Mouse (Mus musculus): Measurements from ENCODE around the gene Msl1. TPM values are rescaled to one million over a fixed set of nuclear protein-coding genes. Genes with fewer than 3 reads are reported as not detected.

The Msl1 gene
- polyA plus RNA-seq, 1 experiment: 99.1 TPM

GRCm38 (mm10) chr11:98756711-98757110, 38.6 kb upstream of the Msl1 start:
- no peak for TF ChIP-seq POLR2A (IDR thresholded peaks at IDR 0.05; ENCODE audit: borderline replicate concordance, insufficient read depth, low read length)
- H3K27me3 ChIP-seq (ENCODE audit: control insufficient read depth, insufficient read depth, low read length): no peaks in the 10 kb centered on the region
- 87% methylated on average over 12 of the region's 12 CpGs for whole genome bisulfite sequencing
- H3K4me3 ChIP-seq (replicated peaks; ENCODE audit: insufficient read depth, low read depth, low read length): no peak overlapping the region
- peaks cover 45% of the 10 kb centered on the region for H3K4me1 ChIP-seq (ENCODE audit: control insufficient read depth, insufficient read depth, low read length)
- H3K27ac ChIP-seq (ENCODE audit: insufficient read depth, low read length): peak overlapping the region; percentile 68; the same call in 1 of the 2 replicates
- no peak for DNase-seq

GRCm38 (mm10) chr11:98761939-98762338, 33.4 kb upstream of the Msl1 start:
- TF ChIP-seq POLR2A (IDR thresholded peaks at IDR 0.05; ENCODE audit: borderline replicate concordance, insufficient read depth, low read length) (no peak), CTCF (IDR thresholded peaks at IDR 0.05; ENCODE audit: borderline replicate concordance, insufficient read depth, low read depth, low read length) (no peak)
- H3K4me1 ChIP-seq (ENCODE audit: control insufficient read depth, insufficient read depth, low read length): peaks cover 16% of the 10 kb centered on the region
- no peak overlapping the region for H3K27ac ChIP-seq (ENCODE audit: insufficient read depth, low read length)
- no peak for DNase-seq
- H3K27me3 ChIP-seq (ENCODE audit: control insufficient read depth, insufficient read depth, low read length): no peaks in the 10 kb centered on the region
- WGBS: 82% methylated on average over 4 of the region's 4 CpGs
- no peak overlapping the region for H3K4me3 ChIP-seq (replicated peaks; ENCODE audit: insufficient read depth, low read depth, low read length)

- TF ChIP-seq POLR2A (IDR thresholded peaks at IDR 0.05; ENCODE audit: borderline replicate concordance, insufficient read depth, low read length): no peak
- TF ChIP-seq CTCF (IDR thresholded peaks at IDR 0.05; ENCODE audit: borderline replicate concordance, insufficient read depth, low read depth, low read length): peak; percentile 18; the same call in 1 of the 2 replicates
- peak; percentile 25 to 37 for DNase-seq
- no peaks in the 10 kb centered on the region for H3K27me3 ChIP-seq (ENCODE audit: control insufficient read depth, insufficient read depth, low read length)
- H3K27ac ChIP-seq (ENCODE audit: insufficient read depth, low read length): no peak overlapping the region
- peaks cover 20% of the 10 kb centered on the region for H3K4me1 ChIP-seq (ENCODE audit: control insufficient read depth, insufficient read depth, low read length)
- H3K4me3 ChIP-seq (replicated peaks; ENCODE audit: insufficient read depth, low read depth, low read length): no peak overlapping the region
- WGBS: 49% methylated on average over 17 of the region's 17 CpGs
Observed at GRCm38 (mm10) chr11:98762756-98763501, 32.4 kb upstream of the Msl1 start.

- peaks cover 26% of the 10 kb centered on the region for H3K4me1 ChIP-seq (ENCODE audit: control insufficient read depth, insufficient read depth, low read length)
- WGBS: 84% methylated on average over 8 of the region's 8 CpGs
- no peaks in the 10 kb centered on the region for H3K27me3 ChIP-seq (ENCODE audit: control insufficient read depth, insufficient read depth, low read length)
- H3K4me3 ChIP-seq (replicated peaks; ENCODE audit: insufficient read depth, low read depth, low read length): no peak overlapping the region
- no peak for DNase-seq
- H3K27ac ChIP-seq (ENCODE audit: insufficient read depth, low read length): no peak overlapping the region
- TF ChIP-seq CTCF (IDR thresholded peaks at IDR 0.05; ENCODE audit: borderline replicate concordance, insufficient read depth, low read depth, low read length) (no peak), POLR2A (IDR thresholded peaks at IDR 0.05; ENCODE audit: borderline replicate concordance, insufficient read depth, low read length) (no peak)
Observed at GRCm38 (mm10) chr11:98763502-98763861, 31.8 kb upstream of the Msl1 start.

- H3K4me1 ChIP-seq (ENCODE audit: control insufficient read depth, insufficient read depth, low read length): peaks cover 32% of the 10 kb centered on the region
- H3K27me3 ChIP-seq (ENCODE audit: control insufficient read depth, insufficient read depth, low read length): no peaks in the 10 kb centered on the region
- WGBS: 84% methylated on average over 18 of the region's 18 CpGs
- H3K27ac ChIP-seq (ENCODE audit: insufficient read depth, low read length): no peak overlapping the region
- no peak overlapping the region for H3K4me3 ChIP-seq (replicated peaks; ENCODE audit: insufficient read depth, low read depth, low read length)
- DNase-seq: no peak
- no peak for TF ChIP-seq POLR2A (IDR thresholded peaks at IDR 0.05; ENCODE audit: borderline replicate concordance, insufficient read depth, low read length)
- no peak for TF ChIP-seq CTCF (IDR thresholded peaks at IDR 0.05; ENCODE audit: borderline replicate concordance, insufficient read depth, low read depth, low read length)
Observed at GRCm38 (mm10) chr11:98764091-98764490, 31.2 kb upstream of the Msl1 start.

- DNase-seq: no peak
- Histone ChIP-seq H3K27ac (ENCODE audit: insufficient read depth, low read length) (no peak overlapping the region), H3K4me1 (ENCODE audit: control insufficient read depth, insufficient read depth, low read length) (peaks cover 36% of the 10 kb centered on the region), H3K4me3 (replicated peaks; ENCODE audit: insufficient read depth, low read depth, low read length) (no peak overlapping the region), H3K27me3 (ENCODE audit: control insufficient read depth, insufficient read depth, low read length) (no peaks in the 10 kb centered on the region)
- TF ChIP-seq POLR2A (IDR thresholded peaks at IDR 0.05; ENCODE audit: borderline replicate concordance, insufficient read depth, low read length) (no peak), CTCF (IDR thresholded peaks at IDR 0.05; ENCODE audit: borderline replicate concordance, insufficient read depth, low read depth, low read length) (no peak)
Observed at GRCm38 (mm10) chr11:98764746-98765145, 30.6 kb upstream of the Msl1 start.

- 19% methylated on average over 9 of the region's 9 CpGs for WGBS
- H3K27me3 ChIP-seq (ENCODE audit: control insufficient read depth, insufficient read depth, low read length): no peaks in the 10 kb centered on the region
- no peak overlapping the region for H3K27ac ChIP-seq (ENCODE audit: insufficient read depth, low read length)
- peak in 1 of 2 experiments; percentile 41 for DNase-seq
- H3K4me3 ChIP-seq (replicated peaks; ENCODE audit: insufficient read depth, low read depth, low read length): no peak overlapping the region
- H3K4me1 ChIP-seq (ENCODE audit: control insufficient read depth, insufficient read depth, low read length): peaks cover 46% of the 10 kb centered on the region
- no peak for TF ChIP-seq POLR2A (IDR thresholded peaks at IDR 0.05; ENCODE audit: borderline replicate concordance, insufficient read depth, low read length)
- no peak for TF ChIP-seq CTCF (IDR thresholded peaks at IDR 0.05; ENCODE audit: borderline replicate concordance, insufficient read depth, low read depth, low read length)
Observed at GRCm38 (mm10) chr11:98765421-98766309, 29.7 kb upstream of the Msl1 start.
